Mouse (Mus musculus): ENCODE results near the gene Gm21969.

The Gm21969 gene

GRCm38 (mm10) chr4:139622373-139623282 is 19.6 kb downstream of the Gm21969 start, which contains the start of gene Aldh4a1:
Gene Aldh4a1 (plus strand): TSS chr4:139622866.
- DNase-seq: peak; percentile 85

GRCm38 (mm10) chr4:139623434-139624115 is 20.6 kb downstream of the Gm21969 start:
- DNase-seq: no peak

GRCm38 (mm10) chr4:139624116-139624489 is 21.1 kb downstream of the Gm21969 start:
- no peak for DNase-seq

- peak; percentile 68 for DNase-seq
These were observed 21.7 kb downstream of the Gm21969 start for GRCm38 (mm10) chr4:139624706-139625105.

- no peak for DNase-seq
These were observed 24.4 kb downstream of the Gm21969 start for GRCm38 (mm10) chr4:139627361-139627760.

GRCm38 (mm10) chr4:139630171-139630570 is 27.2 kb downstream of the Gm21969 start:
- no peak for DNase-seq

- DNase-seq: peak; percentile 24
These were observed 28.2 kb downstream of the Gm21969 start for GRCm38 (mm10) chr4:139631141-139631540.

GRCm38 (mm10) chr4:139631569-139632253 is 28.7 kb downstream of the Gm21969 start:
- no peak for DNase-seq

GRCm38 (mm10) chr4:139632254-139632580 is 29.2 kb downstream of the Gm21969 start:
- no peak for DNase-seq

GRCm38 (mm10) chr4:139636373-139636772 is 33.4 kb downstream of the Gm21969 start:
- DNase-seq: peak; percentile 84

- no peak for DNase-seq
These were observed 34.9 kb downstream of the Gm21969 start for GRCm38 (mm10) chr4:139637847-139638246.

- DNase-seq: no peak
These were observed 35.4 kb downstream of the Gm21969 start for GRCm38 (mm10) chr4:139638356-139638755.

GRCm38 (mm10) chr4:139639801-139640200 is 36.8 kb downstream of the Gm21969 start:
- DNase-seq: no peak

- DNase-seq: no peak
These were observed 37.3 kb downstream of the Gm21969 start for GRCm38 (mm10) chr4:139640333-139640732.

GRCm38 (mm10) chr4:139640775-139641174 is 37.8 kb downstream of the Gm21969 start:
- DNase-seq: no peak

- DNase-seq: no peak
These were observed 38.9 kb downstream of the Gm21969 start for GRCm38 (mm10) chr4:139641829-139642425.

GRCm38 (mm10) chr4:139643972-139644371 is 41.0 kb downstream of the Gm21969 start:
- peak; percentile 83 for DNase-seq

- no peak for DNase-seq
These were observed 43.9 kb downstream of the Gm21969 start for GRCm38 (mm10) chr4:139646916-139647315.

GRCm38 (mm10) chr4:139650086-139650743 is 47.2 kb downstream of the Gm21969 start:
- no peak for DNase-seq

- DNase-seq: no peak
These were observed 47.9 kb downstream of the Gm21969 start for GRCm38 (mm10) chr4:139650907-139651306.

- no peak for DNase-seq
These were observed 50.3 kb downstream of the Gm21969 start, which contains the start of gene Tas1r2 for GRCm38 (mm10) chr4:139653238-139653637. Gene Tas1r2 (plus strand): TSS chr4:139653538.

- DNase-seq: no peak
These were observed 58.9 kb downstream of the Gm21969 start for GRCm38 (mm10) chr4:139661897-139662296.
